ENCODE assay signal across 7 mouse cellular contexts in the genomic region with DNA sequence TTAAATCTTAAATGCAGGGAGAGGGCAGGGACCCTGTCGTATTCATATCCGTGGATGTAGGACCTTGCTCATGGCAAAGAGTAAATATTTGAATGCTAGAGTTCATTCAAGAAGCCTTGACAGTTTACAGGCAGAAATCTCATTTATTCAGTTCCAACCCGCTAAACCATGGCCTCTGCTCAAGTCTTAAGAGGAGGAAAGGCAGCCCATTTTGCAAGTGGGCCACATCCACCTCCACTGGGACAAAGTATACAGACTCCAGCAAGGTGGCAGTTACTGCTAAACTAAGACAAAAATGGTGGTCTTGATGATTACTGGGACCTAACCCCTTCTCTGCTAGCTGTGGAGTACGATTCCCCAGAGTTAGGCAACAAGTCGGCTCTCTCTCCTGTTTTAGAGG. TPM values are rescaled to one million over a fixed set of nuclear protein-coding genes. Genes with fewer than 3 reads are reported as not detected.
A peak's percentile ranks its signal among the peaks of the same experiment; 100 is the strongest.
DNase-seq lines count a peak whose midpoint lies in the region; ATAC-seq and TF ChIP-seq lines count a peak whose summit lies in the region.

No protein-coding gene starts in this region.

- no peaks in the 10 kb centered on the region for H3K36me3 ChIP-seq in testis, adult 2 months (ENCODE audit: control insufficient read depth, insufficient read depth, low read length)
- no peaks in the 10 kb centered on the region for H3K36me3 ChIP-seq in forebrain, embryonic 13.5 days (ENCODE audit: poor library complexity, severe bottlenecking)
- no peaks in the 10 kb centered on the region for H3K36me3 ChIP-seq in liver, embryonic 15.5 days (replicated peaks)

- peak overlapping the region; percentile 61 for H3K4me2 ChIP-seq in forebrain, embryonic 13.5 days
- peak overlapping the region; percentile 71 for H3K4me2 ChIP-seq in liver, embryonic 15.5 days

- 0 out of 2 replicates have a peak overlapping the region, but pooled peaks have one; percentile 3 for H3K27ac ChIP-seq in testis, adult 2 months (ENCODE audit: control insufficient read depth, insufficient read depth, low read depth, low read length)
- H3K27ac ChIP-seq in forebrain, embryonic 13.5 days, result peak overlapping the region; percentile 91; the same call in 1 of the 2 replicates
- H3K27ac ChIP-seq in liver, embryonic 15.5 days (replicated peaks), result peak overlapping the region; percentile 99

- H3K4me1 ChIP-seq in testis, adult 2 months (ENCODE audit: control insufficient read depth, insufficient read depth, low read length), result no peaks in the 10 kb centered on the region; the same call in 1 of the 2 replicates
- 0 out of 2 replicates have a peak, but pooled peaks cover 5% of the 10 kb centered on the region for H3K4me1 ChIP-seq in forebrain, embryonic 13.5 days
- H3K4me1 ChIP-seq in liver, embryonic 15.5 days (replicated peaks), result peaks cover 28% of the 10 kb centered on the region

- no peaks in the 10 kb centered on the region for H3K27me3 ChIP-seq in testis, adult 2 months (ENCODE audit: control insufficient read depth, insufficient read depth, low read length)
- 0 out of 2 replicates have a peak, but pooled peaks cover 3% of the 10 kb centered on the region for H3K27me3 ChIP-seq in forebrain, embryonic 13.5 days
- H3K27me3 ChIP-seq in liver, embryonic 15.5 days, result no peaks in the 10 kb centered on the region

- TF ChIP-seq CTCF in testis, adult 2 months (IDR thresholded peaks at IDR 0.05; ENCODE audit: control insufficient read depth, insufficient read depth, insufficient replicate concordance, low read depth, low read length), result no peak

- 35% methylated on average over 5 of the region's 5 CpGs for WGBS in forebrain, embryonic 13.5 days
- WGBS in liver, embryonic 15.5 days (ENCODE audit: insufficient replicate concordance), result 32% methylated on average over 5 of the region's 5 CpGs

- no peaks in the 10 kb centered on the region for H3K9me3 ChIP-seq in forebrain, embryonic 13.5 days (replicated peaks)
- no peaks in the 10 kb centered on the region for H3K9me3 ChIP-seq in liver, embryonic 15.5 days (replicated peaks)

- no peak overlapping the region; the same call in 1 of the 2 replicates for H3K4me3 ChIP-seq in testis, adult 2 months (ENCODE audit: control insufficient read depth, low read depth, low read length)
- H3K4me3 ChIP-seq in forebrain, embryonic 13.5 days, result peak overlapping the region; percentile 56
- peak overlapping the region; percentile 73 for H3K4me3 ChIP-seq in liver, embryonic 15.5 days (replicated peaks)

- no peak overlapping the region for H3K9ac ChIP-seq in forebrain, embryonic 13.5 days
- peak overlapping the region; percentile 74 for H3K9ac ChIP-seq in liver, embryonic 15.5 days

- DNase-seq in testis, postnatal 10 days (ENCODE audit: low spot score), result no peak
- no peak for DNase-seq in embryo, embryonic 9.5 days (ENCODE audit: extremely low spot score)
- no peak for DNase-seq in ovary, postnatal 10 days (ENCODE audit: low spot score)
- DNase-seq in kidney, adult 11 months, result no peak

- ATAC-seq in forebrain, embryonic 13.5 days, result no peak
- no peak for ATAC-seq in liver, embryonic 15.5 days (ENCODE audit: insufficient read depth)

- no peak for TF ChIP-seq POLR2A in testis, adult 2 months (IDR thresholded peaks at IDR 0.05; ENCODE audit: control insufficient read depth, low read depth, low read length)

RNA-seq across cellular contexts. Expression of gene Nhej1, which starts 0.4 kb away (rescaled TPM):
- polyA plus RNA-seq in testis, adult 2 months (2012; rRNA removed), result 7.7 and 7.9 TPM in 2 replicates
- 8.4 and 10.6 TPM in 2 replicates for polyA plus RNA-seq in forebrain, embryonic 13.5 days (2015; fragmentation: Nextera tagmentation; extraction: Ambion mirVana)
- 5.8 and 6.2 TPM in 2 replicates for polyA plus RNA-seq in liver, embryonic 15.5 days (2015; fragmentation: Nextera tagmentation; extraction: Ambion mirVana)

RNA-seq across cellular contexts. Expression of gene Slc23a3, which starts 8.3 kb away (rescaled TPM):
- polyA plus RNA-seq in testis, adult 2 months (2012; rRNA removed), result not detected in 2 replicates
- polyA plus RNA-seq in forebrain, embryonic 13.5 days (2015; fragmentation: Nextera tagmentation; extraction: Ambion mirVana), result 0.08 TPM in 1 of 2 replicates, not detected in the other
- 2.1 and 2.3 TPM in 2 replicates for polyA plus RNA-seq in liver, embryonic 15.5 days (2015; fragmentation: Nextera tagmentation; extraction: Ambion mirVana)

RNA-seq across cellular contexts. Expression of gene Cnppd1, which starts 17.1 kb away (rescaled TPM):
- 43.5 and 44.3 TPM in 2 replicates for polyA plus RNA-seq in testis, adult 2 months (2012; rRNA removed)
- polyA plus RNA-seq in forebrain, embryonic 13.5 days (2015; fragmentation: Nextera tagmentation; extraction: Ambion mirVana), result 47.1 and 52.8 TPM in 2 replicates
- 48.8 and 54.7 TPM in 2 replicates for polyA plus RNA-seq in liver, embryonic 15.5 days (2015; fragmentation: Nextera tagmentation; extraction: Ambion mirVana)

RNA-seq across cellular contexts. Expression of gene Retreg2, which starts 17.2 kb away (rescaled TPM):
- polyA plus RNA-seq in testis, adult 2 months (2012; rRNA removed), result 211 and 215 TPM in 2 replicates
- polyA plus RNA-seq in forebrain, embryonic 13.5 days (2015; fragmentation: Nextera tagmentation; extraction: Ambion mirVana), result 71.8 and 75.1 TPM in 2 replicates
- polyA plus RNA-seq in liver, embryonic 15.5 days (2015; fragmentation: Nextera tagmentation; extraction: Ambion mirVana), result 55.8 and 59.7 TPM in 2 replicates

RNA-seq across cellular contexts. Expression of gene Zfand2b, which starts 43.0 kb away (rescaled TPM):
- polyA plus RNA-seq in testis, adult 2 months (2012; rRNA removed), result 7.1 and 7.4 TPM in 2 replicates
- 33.2 and 37.9 TPM in 2 replicates for polyA plus RNA-seq in forebrain, embryonic 13.5 days (2015; fragmentation: Nextera tagmentation; extraction: Ambion mirVana)
- polyA plus RNA-seq in liver, embryonic 15.5 days (2015; fragmentation: Nextera tagmentation; extraction: Ambion mirVana), result 43.4 and 44.5 TPM in 2 replicates

Comparison
In these comparisons a context has a peak if more than half of its experiments do, and no peak if none do; other contexts are left out.
1. H3K27ac ChIP-seq: peak in every context shown above with its lines; median percentile 99 in liver, embryonic 15.5 days; 91 in forebrain, embryonic 13.5 days; 3 in testis, adult 2 months.